In the genomic region with DNA sequence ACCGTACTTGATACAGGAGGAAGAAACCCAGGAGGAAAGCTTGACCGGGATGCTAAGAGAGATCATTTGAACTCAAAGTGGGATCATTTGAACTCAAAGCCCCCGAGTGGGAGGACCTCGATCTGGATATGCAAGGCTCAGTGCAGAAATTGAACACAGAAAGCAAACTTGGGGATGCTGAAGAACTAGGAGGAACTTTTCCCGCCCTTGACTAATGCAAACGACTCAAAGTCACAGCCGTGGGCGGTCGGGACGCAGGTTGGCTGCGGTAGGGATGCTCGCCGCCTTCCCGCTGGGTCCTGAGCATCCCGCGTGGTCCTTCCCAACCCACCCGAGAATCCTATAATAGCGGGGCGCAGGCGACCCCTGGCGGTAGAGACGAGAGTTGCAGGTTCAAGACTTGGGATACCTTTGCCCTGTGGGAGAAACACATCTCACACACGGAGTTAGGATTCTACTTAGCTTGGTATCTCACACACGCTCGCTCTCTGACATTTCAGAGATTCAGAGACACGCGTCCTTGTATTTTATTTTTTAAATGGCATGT, we compare ENCODE assay signal across 8 mouse cellular contexts. TPM values are rescaled to one million over a fixed set of nuclear protein-coding genes. Genes with fewer than 3 reads are reported as not detected.
A peak's percentile ranks its signal among the peaks of the same experiment; 100 is the strongest.
DNase-seq lines count a peak whose midpoint lies in the region; ATAC-seq lines count a peak whose summit lies in the region.

No protein-coding gene starts in this region.

- no peaks in the 10 kb centered on the region for H3K9me3 ChIP-seq in forebrain, embryonic 13.5 days (replicated peaks)
- no peaks in the 10 kb centered on the region for H3K9me3 ChIP-seq in heart, embryonic 16.5 days (replicated peaks; ENCODE audit: control insufficient read depth, low read length)
- H3K9me3 ChIP-seq in liver, embryonic 13.5 days (replicated peaks), result no peaks in the 10 kb centered on the region

- under 1% methylated on average over 27 of the region's 27 CpGs for WGBS in forebrain, embryonic 13.5 days
- 0% methylated on average over 27 of the region's 27 CpGs for WGBS in heart, embryonic 16.5 days
- WGBS in liver, embryonic 13.5 days (ENCODE audit: insufficient replicate concordance), result under 1% methylated on average over 27 of the region's 27 CpGs

- H3K4me1 ChIP-seq in brown adipose tissue, adult 24 weeks (ENCODE audit: control insufficient read depth, insufficient read depth, insufficient read length, low read length), result peaks cover 5% of the 10 kb centered on the region; the same call in 1 of the 2 replicates
- H3K4me1 ChIP-seq in forebrain, embryonic 13.5 days, result peaks cover 36% of the 10 kb centered on the region
- peaks cover 29% of the 10 kb centered on the region for H3K4me1 ChIP-seq in heart, embryonic 16.5 days (ENCODE audit: control insufficient read depth, insufficient read depth, low read length)
- peaks cover 43% of the 10 kb centered on the region for H3K4me1 ChIP-seq in liver, embryonic 13.5 days (replicated peaks)

- peak; percentile 17; the same call in 1 of the 2 replicates for ATAC-seq in forebrain, embryonic 13.5 days
- peak; percentile 6 for ATAC-seq in heart, embryonic 16.5 days (replicated peaks; ENCODE audit: extremely low read depth, insufficient read depth, low FRiP score)
- no peak for ATAC-seq in liver, embryonic 13.5 days (ENCODE audit: low read depth)

- peaks cover 14% of the 10 kb centered on the region for H3K27me3 ChIP-seq in forebrain, embryonic 13.5 days
- H3K27me3 ChIP-seq in heart, embryonic 16.5 days (ENCODE audit: control insufficient read depth, insufficient read depth, low read length), result no peaks in the 10 kb centered on the region
- peaks cover 60% of the 10 kb centered on the region for H3K27me3 ChIP-seq in liver, embryonic 13.5 days

- H3K36me3 ChIP-seq in forebrain, embryonic 13.5 days (ENCODE audit: poor library complexity, severe bottlenecking), result no peaks in the 10 kb centered on the region
- H3K36me3 ChIP-seq in heart, embryonic 16.5 days (ENCODE audit: control insufficient read depth, insufficient read depth), result no peaks in the 10 kb centered on the region
- H3K36me3 ChIP-seq in liver, embryonic 13.5 days, result no peaks in the 10 kb centered on the region

- no peak overlapping the region for H3K27ac ChIP-seq in brown adipose tissue, adult 24 weeks (replicated peaks; ENCODE audit: low read depth, low read length)
- no peak overlapping the region for H3K27ac ChIP-seq in forebrain, embryonic 13.5 days
- peak overlapping the region; percentile 98 for H3K27ac ChIP-seq in heart, embryonic 16.5 days (ENCODE audit: low read length)
- no peak overlapping the region for H3K27ac ChIP-seq in liver, embryonic 13.5 days

- DNase-seq in B cell, adult 2 months, result peak; percentile 89 to 90
- peak; percentile 83 to 92 for DNase-seq in kidney, postnatal 36 days
- DNase-seq in liver, embryonic 13.5 days, result no peak
- DNase-seq in neural tube, embryonic 10.5 days (ENCODE audit: extremely low spot score, low spot score), result peak; percentile 93
- DNase-seq in telencephalon, adult 2 months (ENCODE audit: low read depth, low spot score), result peak; percentile 49

- H3K9ac ChIP-seq in forebrain, embryonic 13.5 days, result peak overlapping the region; percentile 72
- peak overlapping the region; percentile 75 for H3K9ac ChIP-seq in heart, embryonic 16.5 days (ENCODE audit: low read length)
- H3K9ac ChIP-seq in liver, embryonic 13.5 days, result peak overlapping the region; percentile 20; the same call in 1 of the 2 replicates

- H3K4me2 ChIP-seq in forebrain, embryonic 13.5 days, result peak overlapping the region; percentile 93
- H3K4me2 ChIP-seq in heart, embryonic 16.5 days (ENCODE audit: low read depth, low read length), result peak overlapping the region; percentile 88
- H3K4me2 ChIP-seq in liver, embryonic 13.5 days, result peak overlapping the region; percentile 56

- peak overlapping the region; percentile 51 for H3K4me3 ChIP-seq in brown adipose tissue, adult 24 weeks (ENCODE audit: insufficient read depth, low read depth, low read length)
- H3K4me3 ChIP-seq in forebrain, embryonic 13.5 days, result peak overlapping the region; percentile 47
- peak overlapping the region; percentile 59 for H3K4me3 ChIP-seq in heart, embryonic 16.5 days (ENCODE audit: low read length)
- peak overlapping the region; percentile 38 for H3K4me3 ChIP-seq in liver, embryonic 13.5 days (replicated peaks)

RNA-seq across cellular contexts. Expression of a gene that starts 2.0 kb away (rescaled TPM):
- polyA plus RNA-seq in brown adipose tissue, adult 24 weeks (2012; ENCODE audit: insufficient read depth, insufficient read length, missing spikeins), result 32.6 and 38.4 TPM in 2 replicates
- 88.0 and 96.4 TPM in 2 replicates for polyA plus RNA-seq in forebrain, embryonic 13.5 days (2015; fragmentation: Nextera tagmentation; extraction: Ambion mirVana)
- polyA plus RNA-seq in heart, embryonic 16.5 days (2015; fragmentation: Nextera tagmentation; extraction: Ambion mirVana), result 61.0 and 62.4 TPM in 2 replicates
- 19.1 and 21.0 TPM in 2 replicates for polyA plus RNA-seq in liver, embryonic 13.5 days (2015; fragmentation: Nextera tagmentation; extraction: Ambion mirVana)

RNA-seq across cellular contexts. Expression of a gene that starts 16.7 kb away (rescaled TPM):
- 3.3 and 5.5 TPM in 2 replicates for polyA plus RNA-seq in brown adipose tissue, adult 24 weeks (2012; ENCODE audit: insufficient read depth, insufficient read length, missing spikeins)
- polyA plus RNA-seq in forebrain, embryonic 13.5 days (2015; fragmentation: Nextera tagmentation; extraction: Ambion mirVana), result 21.4 and 23.2 TPM in 2 replicates
- polyA plus RNA-seq in heart, embryonic 16.5 days (2015; fragmentation: Nextera tagmentation; extraction: Ambion mirVana), result 16.2 and 16.7 TPM in 2 replicates
- polyA plus RNA-seq in liver, embryonic 13.5 days (2015; fragmentation: Nextera tagmentation; extraction: Ambion mirVana), result 15.0 and 16.3 TPM in 2 replicates

RNA-seq across cellular contexts. Expression of a gene that starts 17.0 kb away (rescaled TPM):
- 1.7 and 4.1 TPM in 2 replicates for polyA plus RNA-seq in brown adipose tissue, adult 24 weeks (2012; ENCODE audit: insufficient read depth, insufficient read length, missing spikeins)
- polyA plus RNA-seq in forebrain, embryonic 13.5 days (2015; fragmentation: Nextera tagmentation; extraction: Ambion mirVana), result 3.6 and 4.1 TPM in 2 replicates
- polyA plus RNA-seq in heart, embryonic 16.5 days (2015; fragmentation: Nextera tagmentation; extraction: Ambion mirVana), result 13.6 and 14.2 TPM in 2 replicates
- polyA plus RNA-seq in liver, embryonic 13.5 days (2015; fragmentation: Nextera tagmentation; extraction: Ambion mirVana), result 1.1 and 1.2 TPM in 2 replicates

RNA-seq across cellular contexts. Expression of a gene that starts 32.7 kb away (rescaled TPM):
- 2.7 and 48.0 TPM in 2 replicates for polyA plus RNA-seq in brown adipose tissue, adult 24 weeks (2012; ENCODE audit: insufficient read depth, insufficient read length, missing spikeins)
- 0.06 TPM in 1 of 2 replicates, not detected in the other for polyA plus RNA-seq in forebrain, embryonic 13.5 days (2015; fragmentation: Nextera tagmentation; extraction: Ambion mirVana)
- polyA plus RNA-seq in heart, embryonic 16.5 days (2015; fragmentation: Nextera tagmentation; extraction: Ambion mirVana), result 0.24 and 0.34 TPM in 2 replicates
- 0.03 TPM in 1 of 2 replicates, not detected in the other for polyA plus RNA-seq in liver, embryonic 13.5 days (2015; fragmentation: Nextera tagmentation; extraction: Ambion mirVana)

RNA-seq across cellular contexts. Expression of a gene that starts 39.3 kb away (rescaled TPM):
- polyA plus RNA-seq in brown adipose tissue, adult 24 weeks (2012; ENCODE audit: insufficient read depth, insufficient read length, missing spikeins), result 4.4 and 6.4 TPM in 2 replicates
- 20.4 and 24.9 TPM in 2 replicates for polyA plus RNA-seq in forebrain, embryonic 13.5 days (2015; fragmentation: Nextera tagmentation; extraction: Ambion mirVana)
- 11.1 and 12.8 TPM in 2 replicates for polyA plus RNA-seq in heart, embryonic 16.5 days (2015; fragmentation: Nextera tagmentation; extraction: Ambion mirVana)
- 8.6 and 9.9 TPM in 2 replicates for polyA plus RNA-seq in liver, embryonic 13.5 days (2015; fragmentation: Nextera tagmentation; extraction: Ambion mirVana)

Comparison
In these comparisons a context has a peak if more than half of its experiments do, and no peak if none do; other contexts are left out.
1. H3K9ac ChIP-seq: peak in every context shown above with its lines; median percentile 75 in heart, embryonic 16.5 days; 72 in forebrain, embryonic 13.5 days; 20 in liver, embryonic 13.5 days.